Comparison of ENCODE assay signal across 23 mouse cellular contexts in genomic region chr8:54596051-54596450, GRCm38 (mm10). TPM values are rescaled to one million over a fixed set of nuclear protein-coding genes. Genes with fewer than 3 reads are reported as not detected.
DNase-seq lines count a peak whose midpoint lies in the region; ATAC-seq and TF ChIP-seq lines count a peak whose summit lies in the region.
"Had no signal": no experiment of that assay in that cellular context is flagged by ENCODE, and none has a peak within 500 bp of the region (broad histone marks: within the 10 kb centered on the region; RNA-seq: fewer than 3 reads in every experiment).

No protein-coding gene starts in this region.

- peak; percentile 36 for DNase-seq in forebrain, postnatal 0 days
- DNase-seq in midbrain, postnatal 0 days (ENCODE audit: low spot score), result peak; percentile 42
- DNase-seq in brain, adult 2 months (ENCODE audit: low read depth, low spot score), result peak; percentile 22
- DNase-seq: adrenal gland, postnatal 10 days; cerebellum, adult 2 months; cerebellum, postnatal 10 days; gastrocnemius, postnatal 14 days; heart, adult 2 months; heart, postnatal 14 days; kidney, adult 11 months had no signal

- peaks cover 12% of the 10 kb centered on the region for H3K4me1 ChIP-seq in forebrain, postnatal 0 days (ENCODE audit: insufficient read depth)
- peaks cover 8% of the 10 kb centered on the region; the same call in 1 of the 2 replicates for H3K4me1 ChIP-seq in forebrain, embryonic 13.5 days
- peaks cover 6% of the 10 kb centered on the region; the same call in 1 of the 2 replicates for H3K4me1 ChIP-seq in midbrain, postnatal 0 days (ENCODE audit: insufficient read depth, low read length)
- H3K4me1 ChIP-seq in midbrain, embryonic 15.5 days, result peaks cover 17% of the 10 kb centered on the region
- H3K4me1 ChIP-seq in neural tube, embryonic 15.5 days, result peaks cover 15% of the 10 kb centered on the region

- no peak for TF ChIP-seq CTCF in forebrain, postnatal 0 days (IDR thresholded peaks at IDR 0.05; ENCODE audit: low read depth)
- no peak for TF ChIP-seq CTCF in midbrain, postnatal 0 days (IDR thresholded peaks at IDR 0.05)

- no peak overlapping the region for H3K4me3 ChIP-seq in forebrain, postnatal 0 days (ENCODE audit: low read depth, low read length)
- no peak overlapping the region for H3K4me3 ChIP-seq in forebrain, embryonic 13.5 days
- H3K4me3 ChIP-seq in midbrain, postnatal 0 days (ENCODE audit: low read depth, low read length), result no peak overlapping the region
- H3K4me3 ChIP-seq in midbrain, embryonic 15.5 days, result no peak overlapping the region
- no peak overlapping the region for H3K4me3 ChIP-seq in neural tube, embryonic 15.5 days (replicated peaks)
- H3K4me3 ChIP-seq: forebrain, embryonic 12.5 days; heart, adult 2 months; heart, embryonic 15.5 days; hindbrain, embryonic 15.5 days had no signal

- no peak overlapping the region for H3K27ac ChIP-seq in forebrain, postnatal 0 days (ENCODE audit: low read depth, low read length)
- H3K27ac ChIP-seq in forebrain, embryonic 13.5 days, result no peak overlapping the region
- H3K27ac ChIP-seq in midbrain, postnatal 0 days (ENCODE audit: low read depth, low read length), result no peak overlapping the region
- no peak overlapping the region for H3K27ac ChIP-seq in midbrain, embryonic 15.5 days
- no peak overlapping the region for H3K27ac ChIP-seq in neural tube, embryonic 15.5 days (replicated peaks)
- H3K27ac ChIP-seq: forebrain, embryonic 12.5 days; heart, adult 2 months; heart, embryonic 15.5 days; hindbrain, embryonic 15.5 days had no signal

- WGBS in forebrain, postnatal 0 days, result 20% methylated on average over 2 of the region's 2 CpGs
- 42% methylated on average over 2 of the region's 2 CpGs for WGBS in forebrain, embryonic 13.5 days
- 21% methylated on average over 2 of the region's 2 CpGs for WGBS in midbrain, postnatal 0 days
- 26% methylated on average over 2 of the region's 2 CpGs for WGBS in midbrain, embryonic 15.5 days
- 27% methylated on average over 2 of the region's 2 CpGs for WGBS in neural tube, embryonic 15.5 days

- no peaks in the 10 kb centered on the region for H3K36me3 ChIP-seq in forebrain, postnatal 0 days (ENCODE audit: insufficient read depth)
- no peaks in the 10 kb centered on the region for H3K36me3 ChIP-seq in forebrain, embryonic 13.5 days (ENCODE audit: poor library complexity, severe bottlenecking)
- no peaks in the 10 kb centered on the region for H3K36me3 ChIP-seq in midbrain, postnatal 0 days (ENCODE audit: insufficient read depth, low read length)
- H3K36me3 ChIP-seq in midbrain, embryonic 15.5 days (replicated peaks), result no peaks in the 10 kb centered on the region
- no peaks in the 10 kb centered on the region for H3K36me3 ChIP-seq in neural tube, embryonic 15.5 days
- H3K36me3 ChIP-seq: forebrain, embryonic 12.5 days; heart, embryonic 15.5 days; hindbrain, embryonic 15.5 days had no signal

- H3K9me3 ChIP-seq in forebrain, postnatal 0 days (ENCODE audit: low read length), result no peaks in the 10 kb centered on the region
- H3K9me3 ChIP-seq in forebrain, embryonic 13.5 days (replicated peaks), result no peaks in the 10 kb centered on the region
- H3K9me3 ChIP-seq in midbrain, postnatal 0 days (ENCODE audit: low read length), result no peaks in the 10 kb centered on the region
- no peaks in the 10 kb centered on the region for H3K9me3 ChIP-seq in midbrain, embryonic 15.5 days
- H3K9me3 ChIP-seq in neural tube, embryonic 15.5 days (replicated peaks), result no peaks in the 10 kb centered on the region
- H3K9me3 ChIP-seq: forebrain, embryonic 12.5 days; heart, embryonic 15.5 days; hindbrain, embryonic 15.5 days had no signal

- no peaks in the 10 kb centered on the region for H3K27me3 ChIP-seq in forebrain, postnatal 0 days (ENCODE audit: insufficient read depth, low read length)
- no peaks in the 10 kb centered on the region for H3K27me3 ChIP-seq in forebrain, embryonic 13.5 days
- no peaks in the 10 kb centered on the region for H3K27me3 ChIP-seq in midbrain, postnatal 0 days (ENCODE audit: insufficient read depth, low read length)
- H3K27me3 ChIP-seq in midbrain, embryonic 15.5 days (replicated peaks), result no peaks in the 10 kb centered on the region
- H3K27me3 ChIP-seq in neural tube, embryonic 15.5 days (replicated peaks), result no peaks in the 10 kb centered on the region
- H3K27me3 ChIP-seq: forebrain, embryonic 12.5 days; heart, embryonic 15.5 days; hindbrain, embryonic 15.5 days had no signal

- no peak overlapping the region for H3K9ac ChIP-seq in forebrain, postnatal 0 days
- H3K9ac ChIP-seq in forebrain, embryonic 13.5 days, result no peak overlapping the region
- H3K9ac ChIP-seq in midbrain, postnatal 0 days (replicated peaks; ENCODE audit: low read length, poor library complexity, severe bottlenecking), result no peak overlapping the region
- no peak overlapping the region for H3K9ac ChIP-seq in midbrain, embryonic 15.5 days
- no peak overlapping the region for H3K9ac ChIP-seq in neural tube, embryonic 15.5 days (replicated peaks)
- H3K9ac ChIP-seq: forebrain, embryonic 12.5 days; heart, embryonic 15.5 days; hindbrain, embryonic 15.5 days had no signal

- ATAC-seq in forebrain, postnatal 0 days, result peak; percentile 13; the same call in 1 of the 2 replicates
- no peak for ATAC-seq in forebrain, embryonic 13.5 days
- ATAC-seq in midbrain, postnatal 0 days (ENCODE audit: low FRiP score), result no peak
- ATAC-seq in midbrain, embryonic 15.5 days (replicated peaks), result no peak
- 0 out of 2 replicates have a peak, but pooled peaks have one; percentile 33 for ATAC-seq in neural tube, embryonic 15.5 days (ENCODE audit: low FRiP score)
- ATAC-seq in megakaryocyte progenitor cell, adult 5-6 weeks (replicated peaks; ENCODE audit: poor library complexity), result no peak

- H3K4me2 ChIP-seq in forebrain, postnatal 0 days (ENCODE audit: low read depth), result no peak overlapping the region
- H3K4me2 ChIP-seq in forebrain, embryonic 13.5 days, result no peak overlapping the region
- H3K4me2 ChIP-seq in midbrain, postnatal 0 days (ENCODE audit: low read depth, low read length, poor library complexity, severe bottlenecking), result no peak overlapping the region
- H3K4me2 ChIP-seq in midbrain, embryonic 15.5 days, result no peak overlapping the region
- no peak overlapping the region for H3K4me2 ChIP-seq in neural tube, embryonic 15.5 days
- H3K4me2 ChIP-seq: forebrain, embryonic 12.5 days; heart, embryonic 11.5 days; heart, embryonic 15.5 days; hindbrain, embryonic 15.5 days had no signal

RNA-seq across cellular contexts. Expression of gene Spata4, which starts 4.5 kb away (rescaled TPM):
- total RNA-seq in forebrain, postnatal 0 days (2014; rRNA removed), result 0.77 TPM in 1 of 2 replicates, not detected in the other
- polyA plus RNA-seq in forebrain, postnatal 0 days (2015; fragmentation: Nextera tagmentation; extraction: Ambion mirVana), result 0.23 and 0.48 TPM in 2 replicates
- not detected in 2 replicates for polyA plus RNA-seq in forebrain, embryonic 13.5 days (2015; fragmentation: Nextera tagmentation; extraction: Ambion mirVana)
- 0.38 TPM in 1 of 2 replicates, not detected in the other for total RNA-seq in midbrain, postnatal 0 days (2014; rRNA removed)
- polyA plus RNA-seq in midbrain, postnatal 0 days (2015; fragmentation: Nextera tagmentation; extraction: Ambion mirVana), result 0.31 and 0.43 TPM in 2 replicates
- 0.15 and 0.27 TPM in 2 replicates for polyA plus RNA-seq in midbrain, embryonic 15.5 days (2015; fragmentation: Nextera tagmentation; extraction: Ambion mirVana)
- polyA plus RNA-seq in neural tube, embryonic 15.5 days (2015; fragmentation: Nextera tagmentation; extraction: Ambion mirVana), result 0.34 TPM in 1 of 2 replicates, not detected in the other
- not detected in 2 replicates for total RNA-seq in megakaryocyte progenitor cell, adult 5-6 weeks (2015)
- total RNA-seq in megakaryocyte progenitor cell, adult 5-6 weeks (2017), result not detected in 2 replicates
- total RNA-seq: adrenal gland, postnatal 10 days; ES-E14; gastrocnemius, adult 18-20 months; gastrocnemius, postnatal 14 days; heart, adult 2 months; heart, postnatal 14 days; hematopoietic stem cell, adult 5-6 weeks had no signal
- polyA plus RNA-seq: cerebellum, adult 2 months; embryonic facial prominence, embryonic 11.5 days; heart, embryonic 11.5 days; hindbrain, embryonic 15.5 days; intestine, embryonic 14.5 days had no signal

Comparison
In these comparisons a context has a peak if more than half of its experiments do, and no peak if none do; other contexts are left out.
1. ATAC-seq: peak in forebrain, postnatal 0 days (single experiment) and neural tube, embryonic 15.5 days (single experiment); none in forebrain, embryonic 13.5 days (single experiment), midbrain, postnatal 0 days (single experiment), midbrain, embryonic 15.5 days (single experiment) and megakaryocyte progenitor cell, adult 5-6 weeks (single experiment).
2. Peak in every context shown above with its lines, with median percentiles within 50 percentile points of each other: DNase-seq.